Mouse (Mus musculus) MEL (cell line): Measurements from ENCODE around the gene Mylk. TPM values are rescaled to one million over a fixed set of nuclear protein-coding genes. Genes with fewer than 3 reads are reported as not detected.

ENCODE experiments used
- DNase-seq: peaks from one replicate; pipeline ENCODE4 v3.0.0; 2011; ENCODE audit warnings: low read depth, low spot score
- H3K27ac ChIP-seq: 2 replicates; pipeline ENCODE4 v1.5.1; 2012; ENCODE audit warnings: low read depth, mild to moderate bottlenecking, control low read depth, low read length, moderate library complexity; ENCODE audit not compliant: control insufficient read depth
- H3K27me3 ChIP-seq, 2 experiments: fragments of 150-350 bp in 1 of 2; sonication (generic) in 1 of 2; 2 replicates each; pipeline ENCODE4 v1.6.1; 2012; ENCODE audit warnings: low read length in 2 of 2, mild to moderate bottlenecking in 2 of 2, improper control_type of control experiment in 1 of 2, moderate library complexity in 1 of 2; ENCODE audit not compliant: insufficient read depth in 2 of 2, control insufficient read depth in 1 of 2
- H3K36me3 ChIP-seq, 2 experiments: 2 replicates each; pipeline ENCODE4 v1.6.1; 2012 to 2014; ENCODE audit warnings: low read length in 2 of 2, improper control_type of control experiment in 1 of 2, inconsistent platforms in 1 of 2, mild to moderate bottlenecking in 1 of 2; ENCODE audit not compliant: insufficient read depth in 2 of 2, control insufficient read depth in 1 of 2
- H3K4me1 ChIP-seq, 2 experiments: fragments of 150-350 bp in 1 of 2; sonication (generic) in 1 of 2; 2 replicates each; pipeline ENCODE4 v1.6.1; 2012; ENCODE audit warnings: low read length in 2 of 2, improper control_type of control experiment in 1 of 2, mild to moderate bottlenecking in 1 of 2; ENCODE audit not compliant: insufficient read depth in 2 of 2, control insufficient read depth in 1 of 2
- H3K4me3 ChIP-seq, 2 experiments: fragments of 150-350 bp in 1 of 2; sonication (generic) in 1 of 2; 2 replicates each; pipeline ENCODE4 v1.5.1; 2012; ENCODE audit warnings: low read depth in 2 of 2, low read length in 2 of 2, mild to moderate bottlenecking in 2 of 2, moderate library complexity in 2 of 2, control low read depth in 1 of 2, improper control_type of control experiment in 1 of 2; ENCODE audit not compliant: control insufficient read depth in 1 of 2, insufficient read depth in 1 of 2
- H3K79me2 ChIP-seq: 2 replicates; pipeline ENCODE4 v1.6.1; 2012; ENCODE audit warnings: mild to moderate bottlenecking, low read length, moderate library complexity; ENCODE audit not compliant: control insufficient read depth, poor library complexity, insufficient read depth
- H3K9ac ChIP-seq: 2 replicates; pipeline ENCODE4 v1.6.1; 2012; ENCODE audit warnings: low read depth, mild to moderate bottlenecking, control low read depth, low read length, moderate library complexity; ENCODE audit not compliant: control insufficient read depth, poor library complexity, severe bottlenecking
- H3K9me3 ChIP-seq: fragments of 150-350 bp; sonication (generic); replicated peaks from 2 replicates; pipeline ENCODE4 v1.6.1; 2012; ENCODE audit warnings: mild to moderate bottlenecking, low read length, improper control_type of control experiment, moderate library complexity; ENCODE audit not compliant: insufficient read depth
- BHLHE40 ChIP-seq: IDR thresholded peaks from 2 replicates; pipeline ENCODE4 v1.6.1; 2012; ENCODE audit warnings: low read depth, mild to moderate bottlenecking, inconsistent platforms, low read length, improper control_type of control experiment, borderline replicate concordance
- CHD1 ChIP-seq: IDR thresholded peaks from 2 replicates; pipeline ENCODE4 v1.6.1; 2012; ENCODE audit warnings: low read depth, mild to moderate bottlenecking, inconsistent platforms, low read length, improper control_type of control experiment
- CHD2 ChIP-seq: IDR thresholded peaks from 2 replicates; pipeline ENCODE4 v1.6.1; 2011; ENCODE audit warnings: low read length, improper control_type of control experiment
- CTCF ChIP-seq, 3 experiments: IDR thresholded peaks in 2 of 3; conservative IDR thresholded peaks in 1 of 3; 2 replicates each; pipeline ENCODE4 v1.5.1; 2011 to 2012; ENCODE audit warnings: low read length in 3 of 3, low read depth in 2 of 3, mild to moderate bottlenecking in 2 of 3, improper control_type of control experiment in 1 of 3, inconsistent platforms in 1 of 3, mixed read lengths in 1 of 3, moderate library complexity in 1 of 3; ENCODE audit not compliant: control insufficient read depth in 1 of 3, insufficient read depth in 1 of 3, poor library complexity in 1 of 3, severe bottlenecking in 1 of 3
- ELF1 ChIP-seq: IDR thresholded peaks from 2 replicates; pipeline ENCODE4 v1.6.1; 2014; ENCODE audit warnings: low read depth, mild to moderate bottlenecking, inconsistent platforms, low read length, improper control_type of control experiment, moderate library complexity
- EP300 ChIP-seq, 2 experiments: IDR thresholded peaks; 2 replicates each; pipeline ENCODE4 v1.6.1; 2011; ENCODE audit warnings: improper control_type of control experiment in 2 of 2, low read length in 2 of 2, low read depth in 1 of 2, mild to moderate bottlenecking in 1 of 2
- HCFC1 ChIP-seq: IDR thresholded peaks from 2 replicates; pipeline ENCODE4 v1.6.1; 2012; ENCODE audit warnings: low read depth, mild to moderate bottlenecking, inconsistent platforms, low read length, improper control_type of control experiment, moderate library complexity
- JUND ChIP-seq: IDR thresholded peaks from 2 replicates; pipeline ENCODE4 v1.6.1; 2011; ENCODE audit warnings: low read depth, mild to moderate bottlenecking, improper control_type of control experiment, low read length
- MAFK ChIP-seq: IDR thresholded peaks from 2 replicates; pipeline ENCODE4 v1.6.1; 2011; ENCODE audit warnings: low read depth, mild to moderate bottlenecking, low read length, improper control_type of control experiment, borderline replicate concordance
- MAX ChIP-seq: IDR thresholded peaks from 2 replicates; pipeline ENCODE4 v1.6.1; 2011; ENCODE audit warnings: low read length, improper control_type of control experiment
- MAZ ChIP-seq: IDR thresholded peaks from 2 replicates; pipeline ENCODE4 v1.6.1; 2012; ENCODE audit warnings: low read depth, mild to moderate bottlenecking, inconsistent platforms, low read length, improper control_type of control experiment
- MEF2A ChIP-seq: IDR thresholded peaks from 2 replicates; pipeline ENCODE4 v1.6.1; 2014; ENCODE audit warnings: low read depth, mild to moderate bottlenecking, inconsistent platforms, low read length, improper control_type of control experiment; ENCODE audit not compliant: poor library complexity, insufficient replicate concordance, severe bottlenecking; ENCODE audit errors: extremely low read depth
- MXI1 ChIP-seq: IDR thresholded peaks from 2 replicates; pipeline ENCODE4 v1.6.1; 2011; ENCODE audit warnings: mild to moderate bottlenecking, low read depth, low read length, improper control_type of control experiment
- MYB ChIP-seq: IDR thresholded peaks from 2 replicates; pipeline ENCODE4 v1.6.1; 2011; ENCODE audit warnings: mild to moderate bottlenecking, low read depth, low read length, improper control_type of control experiment
- MYC ChIP-seq: IDR thresholded peaks from 2 replicates; pipeline ENCODE4 v1.6.1; 2011; ENCODE audit warnings: low read depth, mild to moderate bottlenecking, low read length, improper control_type of control experiment, moderate library complexity
- NRF1 ChIP-seq: IDR thresholded peaks from 2 replicates; pipeline ENCODE4 v1.6.1; 2014; ENCODE audit warnings: low read depth, mild to moderate bottlenecking, inconsistent platforms, low read length, improper control_type of control experiment, moderate library complexity; ENCODE audit not compliant: poor library complexity, insufficient read depth, severe bottlenecking
- POLR2A ChIP-seq, 2 experiments: IDR thresholded peaks; 2 replicates each; pipeline ENCODE4 v1.6.1; 2011 to 2012; ENCODE audit warnings: low read length in 2 of 2, mild to moderate bottlenecking in 2 of 2, control low read depth in 1 of 2, improper control_type of control experiment in 1 of 2, low read depth in 1 of 2, moderate library complexity in 1 of 2; ENCODE audit not compliant: control insufficient read depth in 1 of 2, insufficient read depth in 1 of 2, poor library complexity in 1 of 2
- POLR2AphosphoS5 ChIP-seq: IDR thresholded peaks from 2 replicates; pipeline ENCODE4 v1.6.1; 2012; ENCODE audit warnings: low read depth, borderline replicate concordance, mild to moderate bottlenecking, inconsistent platforms, low read length, moderate library complexity, mixed read lengths
- RCOR1 ChIP-seq: IDR thresholded peaks from 2 replicates; pipeline ENCODE4 v1.6.1; 2012; ENCODE audit warnings: low read depth, mild to moderate bottlenecking, inconsistent platforms, low read length, improper control_type of control experiment
- SIN3A ChIP-seq: IDR thresholded peaks from 2 replicates; pipeline ENCODE4 v1.6.1; 2012; ENCODE audit warnings: low read length, improper control_type of control experiment, inconsistent platforms
- TAL1 ChIP-seq: IDR thresholded peaks from 2 replicates; pipeline ENCODE4 v1.6.1; 2012; ENCODE audit warnings: mild to moderate bottlenecking, inconsistent platforms, low read length, moderate library complexity, mixed read lengths
- TCF12 ChIP-seq: IDR thresholded peaks from 2 replicates; pipeline ENCODE4 v1.6.1; 2014; ENCODE audit warnings: low read depth, mild to moderate bottlenecking, inconsistent platforms, low read length, improper control_type of control experiment, moderate library complexity
- UBTF ChIP-seq: IDR thresholded peaks from 2 replicates; pipeline ENCODE4 v1.6.1; 2012; ENCODE audit warnings: low read depth, mild to moderate bottlenecking, inconsistent platforms, low read length, improper control_type of control experiment, moderate library complexity, borderline replicate concordance; ENCODE audit not compliant: insufficient read depth
- USF1 ChIP-seq: IDR thresholded peaks from 2 replicates; pipeline ENCODE4 v1.6.1; 2014; ENCODE audit warnings: low read depth, mild to moderate bottlenecking, inconsistent platforms, low read length, improper control_type of control experiment, moderate library complexity
- ZC3H11A ChIP-seq: IDR thresholded peaks from 2 replicates; pipeline ENCODE4 v1.6.1; 2012; ENCODE audit warnings: low read depth, mild to moderate bottlenecking, inconsistent platforms, low read length, improper control_type of control experiment
- ZKSCAN1 ChIP-seq: IDR thresholded peaks from 2 replicates; pipeline ENCODE4 v1.6.1; 2012; ENCODE audit warnings: low read depth, mild to moderate bottlenecking, inconsistent platforms, low read length, improper control_type of control experiment, moderate library complexity
- ZMIZ1 ChIP-seq: IDR thresholded peaks from 2 replicates; pipeline ENCODE4 v1.6.1; 2012; ENCODE audit warnings: low read depth, mild to moderate bottlenecking, inconsistent platforms, low read length, improper control_type of control experiment, moderate library complexity
- polyA plus RNA-seq, 2 experiments: library from polyadenylated mRNA; stranded (reverse) in 1 of 2; unstranded in 1 of 2; fragments of >175 nt in 1 of 2; fragments of >200 nt in 1 of 2; gene quantifications; 2 replicates each; pipeline versions ENCODE4 v1.2.1 to v1.2.4; 2012; ENCODE audit warnings: low replicate concordance in 2 of 2, low read depth in 1 of 2; ENCODE audit not compliant: insufficient read length in 2 of 2, insufficient read depth in 1 of 2, missing spikeins in 1 of 2
- total RNA-seq: library from RNA; depleted of rRNA; stranded (reverse); fragments of 300-350 nt; gene quantifications from 2 replicates; pipeline ENCODE4 v1.2.3, GENCODE M21; 2012

Gene Mylk
- total and polyA plus RNA-seq, 3 experiments: not detected

- H3K4me1 ChIP-seq: no peaks in the 10 kb centered on the region
- H3K36me3 ChIP-seq: no peaks in the 10 kb centered on the region
- H3K9ac ChIP-seq: no peak overlapping the region
- no peak overlapping the region for H3K27ac ChIP-seq
- TF ChIP-seq ZMIZ1: no peak
- no peak for TF ChIP-seq NRF1
- TF ChIP-seq ZC3H11A: no peak
- no peak for TF ChIP-seq POLR2AphosphoS5
- TF ChIP-seq TAL1: no peak
- no peak for TF ChIP-seq HCFC1
- no peak for TF ChIP-seq MXI1
- no peak for TF ChIP-seq ELF1
- no peak for TF ChIP-seq MYC
- TF ChIP-seq MAX: no peak
- no peak for TF ChIP-seq JUND
- no peak for TF ChIP-seq TCF12
- TF ChIP-seq UBTF: no peak
- no peak for TF ChIP-seq ZKSCAN1
- TF ChIP-seq RCOR1: no peak
- no peak for TF ChIP-seq MEF2A
- TF ChIP-seq CHD2: no peak
- TF ChIP-seq EP300 (IDR thresholded peaks at IDR 0.05; ENCODE audit: low read depth in 1 of 2, low read length in 2 of 2): no peak
- no peak for TF ChIP-seq POLR2A (IDR thresholded peaks at IDR 0.05; ENCODE audit: control insufficient read depth in 1 of 2, insufficient read depth in 1 of 2, low read depth in 1 of 2, low read length in 2 of 2, poor library complexity in 1 of 2)
- no peaks in the 10 kb centered on the region for H3K9me3 ChIP-seq
- no peak overlapping the region for H3K4me3 ChIP-seq
- no peaks in the 10 kb centered on the region for H3K79me2 ChIP-seq
- H3K27me3 ChIP-seq: no peaks in the 10 kb centered on the region; a peak in 1 of 4 replicates
- no peak for DNase-seq
Measured at GRCm38 (mm10) chr16:34936339-34936810, 191.4 kb downstream of the Mylk start.

- no peak overlapping the region for H3K27ac ChIP-seq
- H3K4me3 ChIP-seq: no peak overlapping the region
- H3K36me3 ChIP-seq: no peaks in the 10 kb centered on the region
- no peak overlapping the region for H3K9ac ChIP-seq
- no peaks in the 10 kb centered on the region for H3K4me1 ChIP-seq
- H3K9me3 ChIP-seq: no peaks in the 10 kb centered on the region
- no peak for DNase-seq
- TF ChIP-seq ZMIZ1 (no peak), HCFC1 (no peak), MAZ (no peak), SIN3A (no peak), MYC (no peak), MAFK (no peak), CHD1 (no peak), ELF1 (no peak), TCF12 (no peak), BHLHE40 (no peak), NRF1 (no peak), MYB (no peak), MAX (no peak), USF1 (no peak), CTCF (IDR thresholded peaks at IDR 0.05 in 2 of 3, conservative IDR thresholded peaks at IDR 0.05 in 1 of 3; ENCODE audit: control insufficient read depth in 1 of 3, insufficient read depth in 1 of 3, low read depth in 2 of 3, low read length in 3 of 3, poor library complexity in 1 of 3, severe bottlenecking in 1 of 3) (no peak), JUND (no peak)
- H3K27me3 ChIP-seq: no peaks in the 10 kb centered on the region
- no peaks in the 10 kb centered on the region for H3K79me2 ChIP-seq
Measured at GRCm38 (mm10) chr16:34937611-34938010, 192.6 kb downstream of the Mylk start.
